Mouse (Mus musculus) limb, embryonic 10.5 days (tissue): ENCODE results near the gene Sdhaf3. TPM values are rescaled to one million over a fixed set of nuclear protein-coding genes. Genes with fewer than 3 reads are reported as not detected.
A peak's percentile ranks its signal among the peaks of the same experiment; 100 is the strongest.

Source experiments
- DNase-seq: peaks from one replicate; pipeline ENCODE4 v3.0.0-alpha.2; 2017; ENCODE audit warnings: low spot score
- H3K27ac ChIP-seq: fragments of 300-500 bp; sonication (generic); 2 replicates; pipeline ENCODE4 v1.5.1; 2016; ENCODE audit warnings: mild to moderate bottlenecking
- H3K27me3 ChIP-seq: fragments of 300-500 bp; sonication (generic); 2 replicates; pipeline ENCODE4 v1.6.1; 2016; ENCODE audit warnings: low read depth, mild to moderate bottlenecking; ENCODE audit not compliant: poor library complexity, severe bottlenecking
- H3K36me3 ChIP-seq: fragments of 300-500 bp; sonication (generic); 2 replicates; pipeline ENCODE4 v1.6.1; 2016; ENCODE audit warnings: mild to moderate bottlenecking, moderate library complexity
- H3K4me1 ChIP-seq: fragments of 300-500 bp; sonication (generic); 2 replicates; pipeline ENCODE4 v1.6.1; 2016
- H3K4me3 ChIP-seq: fragments of 300-500 bp; sonication (generic); 2 replicates; pipeline ENCODE4 v1.5.1; 2016; ENCODE audit warnings: mild to moderate bottlenecking, moderate library complexity
- H3K9me3 ChIP-seq: fragments of 300-500 bp; sonication (generic); replicated peaks from 2 replicates; pipeline ENCODE4 v1.6.1; 2016; ENCODE audit warnings: mild to moderate bottlenecking
- WGBS: fragments of 180-500 bp; shearing (Covaris S2); methylation state at CpG from one replicate; pipeline ENCODE4 v1.1.7; 2016; 5-methylcytosine and 5-hydroxymethylcytosine counted together
- polyA plus RNA-seq: library from polyadenylated mRNA; unstranded; fragments of >200 nt; fragmentation: Nextera tagmentation; extraction: Ambion mirVana; gene quantifications from 2 replicates; pipeline ENCODE4 v1.2.1, GENCODE M21; 2016

The Sdhaf3 gene
- polyA plus RNA-seq, result 6.7 and 6.8 TPM in 2 replicates

DNA sequence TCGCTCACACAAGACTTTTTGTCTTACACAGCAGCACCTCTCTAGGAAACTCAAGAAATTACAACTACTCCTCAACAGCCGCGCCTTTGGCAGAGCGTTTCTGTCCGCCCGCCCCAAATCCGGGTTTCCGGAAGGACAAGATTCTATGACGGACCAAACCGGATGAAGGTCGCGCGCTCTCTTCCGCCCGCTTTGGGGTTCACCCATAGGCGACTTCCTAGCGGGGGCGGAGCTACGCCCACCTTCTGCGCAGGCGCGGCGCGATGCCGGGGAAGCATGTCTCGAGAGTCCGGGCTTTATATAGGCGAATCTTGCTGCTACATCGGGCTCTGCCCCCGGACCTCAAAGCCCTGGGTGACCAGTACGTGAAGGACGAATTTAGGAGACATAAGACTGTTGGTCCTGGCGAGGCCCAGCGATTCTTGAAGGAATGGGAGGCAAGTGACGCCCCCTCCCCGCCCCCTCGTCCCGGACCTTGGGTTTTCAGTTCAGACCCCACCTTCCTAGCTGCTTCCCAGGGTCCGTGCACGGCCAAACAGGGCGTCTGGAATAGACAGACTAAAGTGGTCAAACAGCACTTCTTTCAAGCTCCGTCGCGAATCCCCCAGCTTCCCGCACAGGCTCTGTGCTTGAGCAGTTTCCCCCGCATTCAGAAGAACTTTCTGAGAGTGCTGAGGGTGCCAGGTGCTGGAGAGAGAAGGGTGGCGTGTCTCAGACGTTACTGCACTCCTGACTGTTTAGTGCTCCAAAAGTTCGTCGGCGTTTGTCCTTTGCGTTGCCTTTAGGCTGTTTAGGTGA, at the start of gene Sdhaf3:
Gene Sdhaf3 (plus strand): TSS at position 241 of the 798 bp plus-strand sequence.
- Histone ChIP-seq H3K4me3 (peak within 1 kb of the TSS; percentile 77), H3K36me3 (no peaks in the 10 kb centered on the region), H3K4me1 (peaks cover 6% of the 10 kb centered on the region; the same call in 1 of the 2 replicates), H3K27ac (peak within 1 kb of the TSS; percentile 88), H3K9me3 (no peaks in the 10 kb centered on the region), H3K27me3 (no peaks in the 10 kb centered on the region)
- peak; percentile 98 for DNase-seq
- WGBS, result under 1% methylated on average over 52 of the region's 52 CpGs

DNA sequence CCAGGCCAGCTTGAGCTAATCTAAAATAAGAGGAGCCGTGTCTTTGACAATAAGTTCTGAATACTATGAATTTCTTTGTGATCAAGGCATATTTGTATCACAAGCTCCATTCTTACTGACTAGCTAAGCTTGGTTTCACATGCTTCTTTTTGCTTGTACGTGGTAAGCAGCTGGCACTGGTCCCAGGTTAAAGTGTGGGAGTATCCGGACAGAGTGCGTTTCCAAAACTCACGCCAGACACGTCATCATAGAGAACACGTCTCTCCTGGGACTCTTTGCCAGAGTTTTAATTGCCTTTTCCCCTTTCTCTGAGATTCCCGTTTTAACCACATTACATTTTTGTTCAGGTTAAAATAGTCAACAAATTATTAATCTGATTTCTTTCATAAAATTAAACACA, 46.2 kb upstream of the Sdhaf3 start:
- Histone ChIP-seq H3K27ac (no peak overlapping the region), H3K4me1 (no peaks in the 10 kb centered on the region), H3K4me3 (no peak overlapping the region), H3K9me3 (no peaks in the 10 kb centered on the region), H3K36me3 (no peaks in the 10 kb centered on the region), H3K27me3 (no peaks in the 10 kb centered on the region)
- no peak for DNase-seq
- WGBS, result 91% methylated on average over 8 of the region's 8 CpGs

DNA sequence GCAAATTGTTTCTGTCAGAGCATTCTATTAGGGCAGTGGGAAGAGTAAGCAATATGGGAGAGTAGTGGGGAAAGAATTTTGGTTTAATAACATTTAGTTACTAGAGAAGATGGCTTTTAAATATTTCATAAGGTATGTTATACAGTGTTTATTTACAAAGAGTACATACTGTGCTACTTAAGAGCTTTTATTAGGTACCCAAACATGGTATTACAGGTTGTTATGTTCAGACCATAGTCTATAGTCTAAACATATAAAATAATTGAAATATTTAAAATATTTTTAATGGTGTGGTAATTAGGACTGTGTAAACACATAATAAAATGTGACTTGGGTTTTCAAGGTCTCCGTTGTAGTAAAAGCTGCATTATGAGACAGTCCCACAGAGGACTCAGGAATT, 41.5 kb upstream of the Sdhaf3 start:
- H3K9me3 ChIP-seq, result no peaks in the 10 kb centered on the region
- H3K27ac ChIP-seq, result no peak overlapping the region
- no peaks in the 10 kb centered on the region for H3K36me3 ChIP-seq
- H3K4me3 ChIP-seq, result no peak overlapping the region
- H3K4me1 ChIP-seq, result no peaks in the 10 kb centered on the region
- 94% methylated on average over 1 of the region's 1 CpGs for WGBS
- no peak for DNase-seq
- H3K27me3 ChIP-seq, result no peaks in the 10 kb centered on the region

DNA sequence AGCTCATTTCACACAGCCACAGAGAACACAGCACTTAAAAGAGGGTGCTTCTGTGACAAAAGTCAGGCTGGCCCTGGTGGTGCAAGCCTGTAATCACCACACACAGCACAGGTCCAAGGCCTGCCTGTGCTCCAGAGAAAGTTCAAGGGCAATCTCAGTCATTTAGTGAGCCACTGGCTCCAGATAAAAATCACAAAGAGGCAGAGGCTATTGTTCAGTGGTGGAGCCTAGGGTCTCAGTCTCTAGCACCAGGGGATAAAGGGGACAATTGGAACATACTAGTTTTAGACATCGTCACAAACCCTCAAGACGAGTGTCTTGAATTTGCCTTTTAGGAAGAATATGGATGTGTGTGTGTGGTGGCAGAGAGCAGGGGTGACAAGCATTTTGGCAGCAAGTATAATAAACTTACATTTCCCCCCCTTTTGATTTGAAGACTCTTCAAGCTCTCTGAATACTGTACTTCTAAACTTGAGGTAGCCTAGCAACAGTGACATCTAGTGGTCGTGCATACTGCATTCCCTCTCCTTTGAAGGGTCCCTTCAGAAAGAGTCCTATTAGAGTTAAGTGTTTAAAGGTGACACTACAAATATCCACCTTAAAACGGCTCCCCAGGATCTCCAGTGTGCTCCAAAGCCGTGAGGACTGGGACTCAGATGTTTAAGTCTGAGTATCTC, 40.8 kb upstream of the Sdhaf3 start:
- 41% methylated on average over 5 of the region's 5 CpGs for WGBS

DNA sequence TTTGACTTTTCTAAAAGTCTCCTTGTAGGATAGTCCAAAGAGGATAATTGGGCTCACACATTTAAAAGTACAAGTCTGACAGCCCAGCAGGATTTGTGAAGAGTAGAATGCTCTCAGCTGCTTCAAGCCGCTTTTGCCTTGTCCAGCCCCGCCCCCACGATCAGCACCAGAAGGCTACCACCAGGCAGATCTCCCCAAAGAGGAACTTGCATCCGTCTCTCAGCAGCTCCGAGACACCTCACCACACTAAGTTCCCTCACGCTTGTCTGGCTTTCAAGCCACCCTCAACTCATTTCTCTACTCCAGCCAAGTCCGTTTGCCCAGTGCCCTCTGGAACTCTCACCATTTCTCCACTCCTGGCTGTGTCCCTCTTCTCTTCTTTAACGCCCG, 40.3 kb upstream of the Sdhaf3 start:
- 55% methylated on average over 9 of the region's 9 CpGs for WGBS
- Histone ChIP-seq H3K4me1 (no peaks in the 10 kb centered on the region), H3K27ac (no peak overlapping the region), H3K4me3 (no peak overlapping the region), H3K36me3 (no peaks in the 10 kb centered on the region), H3K9me3 (no peaks in the 10 kb centered on the region), H3K27me3 (no peaks in the 10 kb centered on the region)
- DNase-seq, result no peak

More for the DNA sequence above, 40.8 kb upstream of the Sdhaf3 start:
- Histone ChIP-seq H3K4me3 (no peak overlapping the region), H3K4me1 (no peaks in the 10 kb centered on the region), H3K36me3 (no peaks in the 10 kb centered on the region), H3K27ac (no peak overlapping the region), H3K27me3 (no peaks in the 10 kb centered on the region), H3K9me3 (no peaks in the 10 kb centered on the region)
- peak; percentile 47 for DNase-seq

DNA sequence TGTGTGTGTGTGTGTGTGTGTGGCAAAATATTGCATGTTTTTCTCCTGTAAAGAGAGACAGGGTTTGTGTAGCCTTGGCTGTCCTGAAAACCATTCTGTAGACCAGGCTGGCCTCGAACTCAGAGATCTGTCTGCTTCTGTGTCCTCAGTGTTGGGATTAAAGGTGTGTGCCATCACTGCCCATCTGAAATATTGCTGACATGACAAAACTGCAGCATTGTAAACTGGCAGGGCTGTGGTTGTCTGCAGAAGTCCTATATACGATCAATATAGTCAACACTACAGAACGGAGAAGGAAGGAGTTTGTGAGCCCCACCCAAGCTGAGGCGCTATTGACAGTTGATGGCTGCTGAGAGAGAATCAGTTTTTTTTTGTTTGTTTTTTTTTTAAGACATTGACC, 38.5 kb upstream of the Sdhaf3 start:
- Histone ChIP-seq H3K4me1 (no peaks in the 10 kb centered on the region), H3K9me3 (no peaks in the 10 kb centered on the region), H3K27ac (no peak overlapping the region), H3K4me3 (no peak overlapping the region), H3K36me3 (no peaks in the 10 kb centered on the region), H3K27me3 (no peaks in the 10 kb centered on the region)
- DNase-seq, result no peak
- WGBS, result 95% methylated on average over 4 of the region's 4 CpGs

DNA sequence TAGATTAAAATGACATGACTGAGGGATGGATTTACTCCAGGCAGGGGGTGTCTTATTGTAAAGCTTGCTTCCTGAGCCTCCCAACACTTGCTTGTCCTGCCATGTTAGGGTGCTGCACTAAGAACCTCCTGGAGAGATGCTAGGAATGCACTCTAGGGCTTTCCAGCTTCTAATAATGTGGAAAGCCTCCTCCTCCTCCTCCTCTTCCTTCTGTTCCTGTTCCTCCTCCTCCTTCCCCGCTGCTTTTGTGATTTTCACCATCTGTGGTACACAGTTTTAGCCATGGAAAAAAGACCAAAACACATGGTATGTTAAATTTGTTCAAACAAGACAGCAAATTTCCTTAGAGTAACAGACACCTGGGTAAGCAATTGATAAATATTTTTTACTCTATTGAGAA, 30.5 kb upstream of the Sdhaf3 start:
- no peak for DNase-seq
- H3K4me3 ChIP-seq, result no peak overlapping the region
- no peaks in the 10 kb centered on the region for H3K4me1 ChIP-seq
- no peak overlapping the region for H3K27ac ChIP-seq
- no peaks in the 10 kb centered on the region for H3K27me3 ChIP-seq
- no peaks in the 10 kb centered on the region for H3K36me3 ChIP-seq
- H3K9me3 ChIP-seq, result no peaks in the 10 kb centered on the region
- 44% methylated on average over 1 of the region's 1 CpGs for WGBS

DNA sequence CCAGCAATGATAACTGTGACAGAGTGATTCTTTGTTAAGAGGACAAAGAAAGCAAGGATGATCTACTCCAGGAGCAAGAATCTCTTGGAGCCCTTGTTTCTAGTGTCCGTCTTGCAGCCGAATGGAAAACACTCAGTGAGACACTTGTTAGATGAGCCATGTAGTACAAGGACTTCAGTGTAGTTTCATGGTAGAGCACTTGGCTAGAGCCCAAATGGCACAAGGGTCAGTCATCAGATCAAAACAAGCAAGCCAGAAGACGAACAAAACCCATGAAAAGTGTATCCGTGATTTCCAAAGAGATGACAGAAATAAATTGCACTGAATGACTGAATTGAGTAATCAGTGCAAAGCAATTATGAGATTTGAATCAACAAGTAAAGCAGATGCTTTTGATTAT, 25.0 kb upstream of the Sdhaf3 start:
- 89% methylated on average over 4 of the region's 4 CpGs for WGBS
- Histone ChIP-seq H3K27me3 (no peaks in the 10 kb centered on the region), H3K4me1 (no peaks in the 10 kb centered on the region), H3K36me3 (no peaks in the 10 kb centered on the region), H3K4me3 (no peak overlapping the region), H3K9me3 (no peaks in the 10 kb centered on the region), H3K27ac (no peak overlapping the region)
- no peak for DNase-seq

DNA sequence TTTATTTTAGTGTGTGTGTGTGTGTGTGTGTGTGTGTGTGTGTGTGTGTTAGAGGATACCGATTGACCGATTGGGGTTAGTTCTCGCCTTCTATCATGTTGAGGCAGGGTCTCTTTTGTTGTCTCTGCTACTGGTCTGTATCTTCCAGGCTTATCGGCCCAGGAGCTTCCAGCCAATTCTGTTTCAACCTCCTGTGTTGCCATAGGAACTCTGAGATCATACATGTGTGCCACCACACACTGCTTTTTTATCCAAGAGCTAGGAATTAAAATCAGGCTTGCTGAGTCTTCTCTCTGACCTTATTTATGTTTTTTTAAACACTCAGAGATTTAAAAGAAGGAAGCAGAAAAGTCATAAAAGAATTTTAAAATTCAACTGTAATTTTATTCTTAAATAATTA, 24.3 kb upstream of the Sdhaf3 start:
- no peak overlapping the region for H3K27ac ChIP-seq
- no peaks in the 10 kb centered on the region for H3K4me1 ChIP-seq
- no peaks in the 10 kb centered on the region for H3K27me3 ChIP-seq
- H3K9me3 ChIP-seq, result no peaks in the 10 kb centered on the region
- DNase-seq, result no peak
- no peaks in the 10 kb centered on the region for H3K36me3 ChIP-seq
- H3K4me3 ChIP-seq, result no peak overlapping the region
- WGBS, result 90% methylated on average over 4 of the region's 4 CpGs

DNA sequence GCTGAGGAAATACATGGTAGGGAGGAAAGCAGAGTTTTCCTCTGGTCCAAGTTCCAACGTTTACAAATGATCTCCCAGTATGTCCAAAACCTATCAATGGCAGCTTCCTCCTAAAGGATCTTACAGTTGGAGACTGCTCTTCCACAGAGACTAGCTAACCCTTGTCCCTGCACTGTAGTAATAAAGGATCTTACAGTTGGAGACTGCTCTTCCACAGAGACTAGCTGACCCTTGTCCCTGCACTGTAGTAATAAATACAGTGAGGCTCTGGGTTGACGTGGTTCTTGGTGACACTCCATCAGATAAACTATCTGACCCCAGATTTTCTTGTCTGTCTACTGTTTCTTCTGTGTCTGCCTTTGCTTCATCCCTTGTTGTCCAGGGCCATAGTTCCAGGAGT, 15.0 kb upstream of the Sdhaf3 start:
- H3K4me1 ChIP-seq, result no peaks in the 10 kb centered on the region
- H3K27ac ChIP-seq, result no peak overlapping the region
- 65% methylated on average over 2 of the region's 2 CpGs for WGBS
- DNase-seq, result no peak
- H3K27me3 ChIP-seq, result no peaks in the 10 kb centered on the region
- H3K36me3 ChIP-seq, result no peaks in the 10 kb centered on the region
- no peak overlapping the region for H3K4me3 ChIP-seq
- H3K9me3 ChIP-seq, result no peaks in the 10 kb centered on the region

DNA sequence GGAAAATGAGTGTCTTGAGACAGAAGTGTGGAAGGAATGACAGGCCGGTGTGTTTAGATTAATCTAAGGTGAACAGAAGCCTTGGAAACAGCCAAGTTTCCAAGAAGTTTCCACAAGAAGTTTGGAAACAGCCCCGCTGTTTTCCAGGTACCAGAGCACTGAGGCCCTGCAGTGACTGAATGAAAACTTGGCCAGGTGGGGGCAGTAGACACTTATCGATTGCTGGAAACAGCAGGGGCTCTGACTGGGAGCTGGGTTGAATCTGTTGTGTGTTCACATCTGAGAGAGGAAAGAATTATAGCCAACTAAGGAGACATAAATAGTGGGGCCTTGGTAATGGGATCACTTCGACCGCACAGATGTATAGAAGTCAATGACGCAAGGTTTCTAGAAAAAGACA, 13.0 kb upstream of the Sdhaf3 start:
- H3K4me3 ChIP-seq, result no peak overlapping the region
- no peaks in the 10 kb centered on the region for H3K27me3 ChIP-seq
- DNase-seq, result peak; percentile 47
- no peaks in the 10 kb centered on the region for H3K36me3 ChIP-seq
- no peaks in the 10 kb centered on the region for H3K4me1 ChIP-seq
- no peaks in the 10 kb centered on the region for H3K9me3 ChIP-seq
- H3K27ac ChIP-seq, result no peak overlapping the region
- 45% methylated on average over 6 of the region's 6 CpGs for WGBS

DNA sequence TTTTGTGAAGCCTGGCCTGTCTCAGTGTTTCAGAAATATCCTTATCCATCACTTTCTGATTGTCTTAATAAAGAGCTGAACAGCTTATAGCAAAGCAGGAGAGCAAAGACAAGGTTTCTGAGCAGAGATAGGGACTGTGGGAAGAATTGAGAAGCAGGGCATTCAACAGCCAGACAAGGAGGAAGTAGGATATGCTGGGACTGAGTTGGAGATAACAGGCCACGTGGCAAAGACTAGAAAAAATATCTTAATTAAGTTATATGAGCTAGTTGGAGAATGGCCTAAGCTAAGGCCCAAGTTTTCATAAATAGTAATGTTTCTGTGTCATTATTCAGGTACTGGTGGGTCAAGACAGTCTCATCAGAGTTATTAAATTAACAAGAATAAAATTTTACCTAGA, 8.2 kb upstream of the Sdhaf3 start:
- WGBS, result 29% methylated on average over 1 of the region's 1 CpGs
- H3K27ac ChIP-seq, result no peak overlapping the region
- no peaks in the 10 kb centered on the region for H3K9me3 ChIP-seq
- no peak for DNase-seq
- H3K4me1 ChIP-seq, result no peaks in the 10 kb centered on the region
- no peaks in the 10 kb centered on the region for H3K27me3 ChIP-seq
- H3K36me3 ChIP-seq, result no peaks in the 10 kb centered on the region
- no peak overlapping the region for H3K4me3 ChIP-seq

DNA sequence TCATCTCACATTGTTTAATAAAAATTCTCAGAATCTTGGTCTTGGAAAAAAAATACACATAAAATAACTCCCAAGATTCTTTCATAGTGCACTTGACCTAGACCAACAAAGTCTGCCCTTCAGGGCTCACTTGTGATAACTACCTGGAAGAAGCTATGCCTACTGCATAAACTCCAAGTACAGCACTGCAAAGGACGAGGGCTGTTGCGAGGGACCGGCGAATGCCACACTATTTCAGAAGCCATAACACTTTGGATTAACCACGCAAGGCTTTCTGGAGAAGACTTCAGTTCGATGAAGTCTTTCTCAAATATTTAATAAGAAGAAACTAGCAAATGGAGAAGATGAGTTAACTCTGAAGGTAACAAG, 425 bp upstream of the Sdhaf3 start:
- peak overlapping the region; percentile 77 for H3K4me3 ChIP-seq
- peak overlapping the region; percentile 88 for H3K27ac ChIP-seq
- H3K4me1 ChIP-seq, result peaks cover 6% of the 10 kb centered on the region; the same call in 1 of the 2 replicates
- WGBS, result 54% methylated on average over 6 of the region's 6 CpGs
- H3K36me3 ChIP-seq, result no peaks in the 10 kb centered on the region
- no peaks in the 10 kb centered on the region for H3K27me3 ChIP-seq
- DNase-seq, result peak; percentile 39
- H3K9me3 ChIP-seq, result no peaks in the 10 kb centered on the region
